Mouse (Mus musculus) cerebellum, postnatal 4 days (tissue): ENCODE measurements at regions not wholly inside any gene's neighbourhood (a gene's known extent, or its start where the extent isn't known, plus 50 kb on each side); places are given as distances from the start of the nearest gene placed in this dataset.

Experiments
- DNase-seq, 2 experiments: peaks; one replicate each; pipeline ENCODE4 v3.0.0; 2022; ENCODE audit warnings: low spot score in 2 of 2, mixed read lengths in 1 of 2

- no peak for DNase-seq
Measured at GRCm38 (mm10) chr8:103433532-103434105, 648.2 kb upstream of the Cdh11 start.

GRCm38 (mm10) chr8:103438995-103439717 is 653.7 kb upstream of the Cdh11 start:
- no peak for DNase-seq

- no peak for DNase-seq
Measured at GRCm38 (mm10) chr8:103441163-103441562, 655.7 kb upstream of the Cdh11 start.

GRCm38 (mm10) chr8:103442420-103443125 is 657.1 kb upstream of the Cdh11 start:
- DNase-seq, result no peak

GRCm38 (mm10) chr8:103444577-103444976 is 656.8 kb upstream of the Cdh5 start:
- DNase-seq, result no peak

GRCm38 (mm10) chr8:103445378-103445777 is 656.0 kb upstream of the Cdh5 start:
- no peak for DNase-seq

GRCm38 (mm10) chr8:103447916-103448315 is 653.5 kb upstream of the Cdh5 start:
- DNase-seq, result no peak

GRCm38 (mm10) chr8:103451381-103452018 is 649.9 kb upstream of the Cdh5 start:
- no peak for DNase-seq

GRCm38 (mm10) chr8:103457176-103457575 is 644.2 kb upstream of the Cdh5 start:
- DNase-seq, result no peak

GRCm38 (mm10) chr8:103463557-103463956 is 637.9 kb upstream of the Cdh5 start:
- DNase-seq, result no peak

GRCm38 (mm10) chr8:103464777-103465353 is 636.6 kb upstream of the Cdh5 start:
- no peak for DNase-seq

- no peak for DNase-seq
Measured at GRCm38 (mm10) chr8:103467536-103468160, 633.8 kb upstream of the Cdh5 start.

GRCm38 (mm10) chr8:103469049-103469448 is 632.4 kb upstream of the Cdh5 start:
- DNase-seq, result no peak

GRCm38 (mm10) chr8:103470316-103470715 is 631.1 kb upstream of the Cdh5 start:
- peak in 1 of 2 experiments; percentile 45 for DNase-seq

GRCm38 (mm10) chr8:103475816-103476797 is 625.3 kb upstream of the Cdh5 start:
- DNase-seq, result no peak

GRCm38 (mm10) chr8:103482033-103482720 is 619.2 kb upstream of the Cdh5 start:
- no peak for DNase-seq

GRCm38 (mm10) chr8:103485441-103485840 is 616.0 kb upstream of the Cdh5 start:
- DNase-seq, result no peak

GRCm38 (mm10) chr8:103489411-103489810 is 612.0 kb upstream of the Cdh5 start:
- DNase-seq, result no peak

GRCm38 (mm10) chr8:103492914-103493517 is 608.4 kb upstream of the Cdh5 start:
- DNase-seq, result no peak
